Mouse (Mus musculus) lung, postnatal 10 days (tissue): ENCODE measurements at regions not wholly inside any gene's neighbourhood (a gene's known extent, or its start where the extent isn't known, plus 50 kb on each side); places are given as distances from the start of the nearest gene placed in this dataset.
A peak's percentile ranks its signal among the peaks of the same experiment; 100 is the strongest.

Source experiments
- DNase-seq: peaks from one replicate; pipeline ENCODE4 v3.0.0; 2021

DNA sequence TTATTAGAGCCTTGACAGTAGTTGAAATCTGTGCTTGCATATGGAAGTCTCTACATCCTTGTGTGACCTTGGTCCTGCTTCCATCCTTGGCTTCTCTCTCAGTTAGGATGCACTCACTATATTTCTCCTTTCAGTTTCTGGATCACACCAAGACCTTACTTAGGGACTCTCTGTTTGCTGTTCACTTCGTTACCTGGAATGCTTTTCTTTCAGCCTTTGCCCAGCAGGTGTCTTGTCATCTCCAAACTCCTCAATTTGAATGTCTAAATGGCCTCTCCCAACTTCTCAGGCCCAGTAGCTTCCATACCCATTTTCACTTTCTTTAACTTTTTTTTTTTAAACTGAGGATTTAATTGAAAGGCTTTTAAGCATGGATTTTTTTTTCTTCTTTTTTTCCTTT lies 74.0 kb upstream of the Igfbp7 start:
- DNase-seq, result no peak

DNA sequence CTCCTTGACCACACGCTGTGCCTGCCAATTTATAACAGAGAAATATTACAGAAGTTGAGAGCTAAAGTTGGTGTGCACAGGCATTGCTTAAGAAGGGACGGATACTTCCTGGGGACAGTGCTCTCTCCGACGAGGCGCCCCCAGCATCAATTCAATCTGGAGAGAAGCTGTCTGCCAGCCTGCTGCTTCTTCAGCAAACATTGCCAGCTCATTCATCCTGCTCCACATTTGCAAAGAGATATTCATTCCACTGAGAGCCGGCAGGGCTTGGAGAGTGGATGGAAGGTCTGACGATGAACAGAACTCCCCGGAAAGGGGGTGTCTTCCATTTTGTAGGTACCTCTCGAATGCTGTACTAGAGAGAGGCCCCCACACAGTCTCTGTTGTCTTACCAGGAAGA lies 70.0 kb upstream of the Igfbp7 start:
- DNase-seq, result peak; percentile 10

DNA sequence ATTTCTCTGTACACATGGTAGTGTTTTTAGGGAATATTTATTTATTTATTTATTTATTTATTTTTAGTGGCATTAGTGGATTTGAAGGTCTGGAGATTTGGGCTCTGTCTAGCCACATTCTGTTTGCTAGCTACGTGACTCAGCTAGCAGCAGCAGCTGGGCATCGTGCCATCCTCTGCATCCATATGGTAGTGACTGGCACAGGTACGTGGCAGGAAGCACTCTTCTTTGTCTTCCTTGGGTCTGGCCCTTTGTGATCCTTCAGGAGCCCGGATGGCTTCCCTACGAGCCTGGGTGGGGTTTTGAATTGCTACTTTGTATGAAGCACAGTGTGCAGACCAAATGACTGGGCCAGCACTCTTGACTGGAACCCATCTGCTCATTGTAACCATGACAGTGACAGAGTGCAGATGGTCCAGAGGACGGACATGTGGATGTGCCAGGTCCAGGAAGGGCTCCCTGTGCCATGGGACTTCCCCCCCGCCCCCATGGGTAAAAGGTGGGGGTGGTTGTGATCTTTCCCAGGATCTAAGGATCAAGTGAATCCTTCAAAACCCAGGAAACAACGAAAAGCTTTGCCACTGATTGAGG lies 66.2 kb upstream of the Igfbp7 start:
- no peak for DNase-seq

DNA sequence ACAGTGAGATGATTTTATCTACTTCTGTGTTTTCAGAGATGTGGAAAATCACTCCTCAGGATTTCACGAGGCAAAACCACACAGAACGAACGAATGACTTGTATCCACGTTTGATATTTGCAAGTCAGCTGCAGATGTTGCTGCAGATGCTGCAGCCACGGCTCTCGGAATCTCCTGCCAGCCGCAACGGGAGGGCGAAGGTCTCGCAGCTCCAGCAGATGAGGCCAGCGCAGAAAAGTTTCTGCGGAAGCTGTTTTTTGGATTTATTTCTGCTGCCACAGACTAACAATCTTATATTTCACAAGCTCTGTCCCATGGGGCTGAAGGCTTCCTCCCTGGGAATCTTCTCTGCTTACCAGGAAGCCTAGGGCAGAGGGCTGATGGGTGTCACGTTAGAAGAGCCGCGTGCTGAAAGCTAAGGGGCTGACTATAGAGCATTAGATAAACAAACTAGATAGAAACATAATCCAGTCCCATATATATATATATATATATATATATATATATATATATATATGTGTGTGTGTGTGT lies 61.5 kb upstream of the Igfbp7 start:
- no peak for DNase-seq

DNA sequence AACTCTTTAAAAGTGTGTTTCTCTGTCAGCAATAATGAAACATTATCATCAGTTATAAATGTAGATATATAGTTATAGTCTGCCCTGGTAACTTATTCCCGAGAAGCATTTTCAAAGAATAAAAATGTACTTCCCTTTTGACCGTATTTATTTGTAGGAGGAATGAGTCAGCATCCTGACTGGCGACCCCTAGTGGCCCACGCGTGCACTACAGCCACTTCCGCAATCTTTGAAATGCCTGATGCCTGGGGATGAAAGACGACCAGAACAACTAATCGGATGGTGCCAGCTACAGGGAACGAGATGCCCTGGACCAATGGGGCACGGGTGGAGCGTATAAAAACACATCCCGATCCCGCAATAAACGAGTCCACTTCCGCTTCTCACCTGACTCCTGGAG lies 60.6 kb upstream of the Igfbp7 start:
- peak; percentile 84 for DNase-seq

DNA sequence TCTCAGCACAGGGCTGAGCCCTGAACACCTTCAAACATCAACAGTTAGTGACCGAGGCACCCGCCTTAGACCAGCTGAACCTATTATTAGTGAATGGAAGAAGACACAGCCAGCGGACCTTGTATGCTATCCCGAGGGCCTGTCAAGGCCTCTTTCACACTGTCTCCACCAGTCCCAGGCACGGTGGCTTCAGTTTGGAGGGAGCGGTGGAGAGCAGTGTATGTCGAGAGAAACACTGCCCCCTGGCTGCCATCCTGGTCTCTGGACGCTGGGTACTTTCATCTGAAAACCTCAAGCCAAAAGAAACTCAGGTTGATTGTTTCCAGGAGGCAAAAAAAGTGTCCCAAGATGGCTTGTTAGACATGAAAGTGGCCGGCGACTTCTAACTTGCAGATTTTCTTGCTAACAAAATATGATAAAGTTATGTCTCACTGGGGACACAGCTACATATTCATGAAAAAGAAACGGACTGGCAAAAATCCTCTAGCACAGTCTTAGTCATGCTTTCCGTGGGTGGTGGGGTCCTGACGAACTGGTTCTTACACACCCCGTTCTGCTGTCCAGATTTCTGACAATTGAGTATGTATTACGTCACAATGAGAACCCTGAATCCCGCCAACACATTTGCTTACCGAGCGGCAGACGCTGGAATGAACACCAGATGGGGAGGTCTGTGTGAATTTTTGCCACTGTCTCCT lies 57.2 kb upstream of the Igfbp7 start:
- peak; percentile 83 for DNase-seq

DNA sequence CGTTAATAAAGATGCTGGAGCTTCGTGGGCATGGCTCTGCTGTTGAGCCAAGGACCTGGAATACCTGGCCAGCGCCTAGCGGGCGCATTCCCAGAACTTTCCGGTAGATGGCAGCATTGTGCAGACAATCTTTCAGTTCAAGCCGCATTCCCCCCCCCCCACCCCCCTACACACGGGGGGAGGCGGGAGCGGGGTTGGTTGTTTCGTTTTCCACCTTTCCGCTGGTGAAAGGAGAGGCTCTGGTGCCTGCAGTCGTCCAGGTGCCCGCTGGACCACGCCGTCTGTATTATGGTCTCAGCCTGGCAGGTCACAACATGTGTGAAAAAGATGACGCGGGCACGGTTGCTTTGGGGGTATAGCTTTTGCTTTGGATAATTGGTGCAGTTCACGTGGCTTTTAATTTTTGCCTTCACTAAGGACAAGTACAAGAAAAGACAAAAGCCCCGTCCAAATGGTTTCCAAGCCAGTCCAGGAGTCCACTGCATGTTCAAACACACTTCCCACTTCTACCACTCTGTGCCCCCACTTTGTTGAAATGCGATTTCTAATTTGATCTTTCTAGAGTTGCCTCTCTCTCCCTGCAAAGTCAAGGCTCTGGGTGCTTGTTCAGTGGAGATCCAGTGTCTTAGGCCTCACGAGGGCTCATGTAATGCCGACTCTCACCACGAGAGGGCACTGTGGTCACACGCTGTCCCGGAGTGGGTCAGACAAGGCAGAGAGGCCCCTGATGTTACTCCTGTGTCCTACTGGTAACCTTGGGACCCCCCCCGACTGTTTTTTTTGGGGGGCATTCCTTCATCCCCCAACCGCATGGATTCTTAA lies 52.3 kb upstream of the Igfbp7 start:
- peak; percentile 95 for DNase-seq
